Mouse (Mus musculus) MEL (cell line): Measurements from ENCODE around the gene Adamts9. TPM values are rescaled to one million over a fixed set of nuclear protein-coding genes. Genes with fewer than 3 reads are reported as not detected.

Experiments used
- DNase-seq: peaks from one replicate; pipeline ENCODE4 v3.0.0; 2011; ENCODE audit warnings: low read depth, low spot score
- H3K27ac ChIP-seq: 2 replicates; pipeline ENCODE4 v1.5.1; 2012; ENCODE audit warnings: low read depth, mild to moderate bottlenecking, control low read depth, low read length, moderate library complexity; ENCODE audit not compliant: control insufficient read depth
- H3K27me3 ChIP-seq, 2 experiments: fragments of 150-350 bp in 1 of 2; sonication (generic) in 1 of 2; 2 replicates each; pipeline ENCODE4 v1.6.1; 2012; ENCODE audit warnings: low read length in 2 of 2, mild to moderate bottlenecking in 2 of 2, improper control_type of control experiment in 1 of 2, moderate library complexity in 1 of 2; ENCODE audit not compliant: insufficient read depth in 2 of 2, control insufficient read depth in 1 of 2
- H3K36me3 ChIP-seq, 2 experiments: 2 replicates each; pipeline ENCODE4 v1.6.1; 2012 to 2014; ENCODE audit warnings: low read length in 2 of 2, improper control_type of control experiment in 1 of 2, inconsistent platforms in 1 of 2, mild to moderate bottlenecking in 1 of 2; ENCODE audit not compliant: insufficient read depth in 2 of 2, control insufficient read depth in 1 of 2
- H3K4me1 ChIP-seq, 2 experiments: fragments of 150-350 bp in 1 of 2; sonication (generic) in 1 of 2; 2 replicates each; pipeline ENCODE4 v1.6.1; 2012; ENCODE audit warnings: low read length in 2 of 2, improper control_type of control experiment in 1 of 2, mild to moderate bottlenecking in 1 of 2; ENCODE audit not compliant: insufficient read depth in 2 of 2, control insufficient read depth in 1 of 2
- H3K4me3 ChIP-seq, 2 experiments: fragments of 150-350 bp in 1 of 2; sonication (generic) in 1 of 2; 2 replicates each; pipeline ENCODE4 v1.5.1; 2012; ENCODE audit warnings: low read depth in 2 of 2, low read length in 2 of 2, mild to moderate bottlenecking in 2 of 2, moderate library complexity in 2 of 2, control low read depth in 1 of 2, improper control_type of control experiment in 1 of 2; ENCODE audit not compliant: control insufficient read depth in 1 of 2, insufficient read depth in 1 of 2
- H3K79me2 ChIP-seq: 2 replicates; pipeline ENCODE4 v1.6.1; 2012; ENCODE audit warnings: mild to moderate bottlenecking, low read length, moderate library complexity; ENCODE audit not compliant: control insufficient read depth, poor library complexity, insufficient read depth
- H3K9ac ChIP-seq: 2 replicates; pipeline ENCODE4 v1.6.1; 2012; ENCODE audit warnings: low read depth, mild to moderate bottlenecking, control low read depth, low read length, moderate library complexity; ENCODE audit not compliant: control insufficient read depth, poor library complexity, severe bottlenecking
- H3K9me3 ChIP-seq: fragments of 150-350 bp; sonication (generic); replicated peaks from 2 replicates; pipeline ENCODE4 v1.6.1; 2012; ENCODE audit warnings: mild to moderate bottlenecking, low read length, improper control_type of control experiment, moderate library complexity; ENCODE audit not compliant: insufficient read depth
- CHD2 ChIP-seq: IDR thresholded peaks from 2 replicates; pipeline ENCODE4 v1.6.1; 2011; ENCODE audit warnings: low read length, improper control_type of control experiment
- ETS1 ChIP-seq: IDR thresholded peaks from 2 replicates; pipeline ENCODE4 v1.6.1; 2012; ENCODE audit warnings: low read depth, mild to moderate bottlenecking, inconsistent platforms, low read length, improper control_type of control experiment, moderate library complexity
- GABPA ChIP-seq: IDR thresholded peaks from 2 replicates; pipeline ENCODE4 v1.6.1; 2012; ENCODE audit warnings: low read depth, mild to moderate bottlenecking, inconsistent platforms, low read length, improper control_type of control experiment, moderate library complexity
- HCFC1 ChIP-seq: IDR thresholded peaks from 2 replicates; pipeline ENCODE4 v1.6.1; 2012; ENCODE audit warnings: low read depth, mild to moderate bottlenecking, inconsistent platforms, low read length, improper control_type of control experiment, moderate library complexity
- MAFK ChIP-seq: IDR thresholded peaks from 2 replicates; pipeline ENCODE4 v1.6.1; 2011; ENCODE audit warnings: low read depth, mild to moderate bottlenecking, low read length, improper control_type of control experiment, borderline replicate concordance
- MEF2A ChIP-seq: IDR thresholded peaks from 2 replicates; pipeline ENCODE4 v1.6.1; 2014; ENCODE audit warnings: low read depth, mild to moderate bottlenecking, inconsistent platforms, low read length, improper control_type of control experiment; ENCODE audit not compliant: poor library complexity, insufficient replicate concordance, severe bottlenecking; ENCODE audit errors: extremely low read depth
- MXI1 ChIP-seq: IDR thresholded peaks from 2 replicates; pipeline ENCODE4 v1.6.1; 2011; ENCODE audit warnings: mild to moderate bottlenecking, low read depth, low read length, improper control_type of control experiment
- NELFE ChIP-seq: IDR thresholded peaks from 2 replicates; pipeline ENCODE4 v1.6.1; 2011; ENCODE audit warnings: low read depth, low read length, improper control_type of control experiment
- NRF1 ChIP-seq: IDR thresholded peaks from 2 replicates; pipeline ENCODE4 v1.6.1; 2014; ENCODE audit warnings: low read depth, mild to moderate bottlenecking, inconsistent platforms, low read length, improper control_type of control experiment, moderate library complexity; ENCODE audit not compliant: poor library complexity, insufficient read depth, severe bottlenecking
- POLR2A ChIP-seq, 2 experiments: IDR thresholded peaks; 2 replicates each; pipeline ENCODE4 v1.6.1; 2011 to 2012; ENCODE audit warnings: low read length in 2 of 2, mild to moderate bottlenecking in 2 of 2, control low read depth in 1 of 2, improper control_type of control experiment in 1 of 2, low read depth in 1 of 2, moderate library complexity in 1 of 2; ENCODE audit not compliant: control insufficient read depth in 1 of 2, insufficient read depth in 1 of 2, poor library complexity in 1 of 2
- POLR2AphosphoS2 ChIP-seq: IDR thresholded peaks from 2 replicates; pipeline ENCODE4 v1.6.1; 2011; ENCODE audit warnings: low read length, improper control_type of control experiment
- POLR2AphosphoS5 ChIP-seq: IDR thresholded peaks from 2 replicates; pipeline ENCODE4 v1.6.1; 2012; ENCODE audit warnings: low read depth, borderline replicate concordance, mild to moderate bottlenecking, inconsistent platforms, low read length, moderate library complexity, mixed read lengths
- RAD21 ChIP-seq: IDR thresholded peaks from 2 replicates; pipeline ENCODE4 v1.6.1; 2011; ENCODE audit warnings: mild to moderate bottlenecking, low read depth, low read length, improper control_type of control experiment
- RCOR1 ChIP-seq: IDR thresholded peaks from 2 replicates; pipeline ENCODE4 v1.6.1; 2012; ENCODE audit warnings: low read depth, mild to moderate bottlenecking, inconsistent platforms, low read length, improper control_type of control experiment
- SMC3 ChIP-seq: IDR thresholded peaks from 2 replicates; pipeline ENCODE4 v1.6.1; 2011; ENCODE audit warnings: low read depth, low read length, improper control_type of control experiment
- UBTF ChIP-seq: IDR thresholded peaks from 2 replicates; pipeline ENCODE4 v1.6.1; 2012; ENCODE audit warnings: low read depth, mild to moderate bottlenecking, inconsistent platforms, low read length, improper control_type of control experiment, moderate library complexity, borderline replicate concordance; ENCODE audit not compliant: insufficient read depth
- ZC3H11A ChIP-seq: IDR thresholded peaks from 2 replicates; pipeline ENCODE4 v1.6.1; 2012; ENCODE audit warnings: low read depth, mild to moderate bottlenecking, inconsistent platforms, low read length, improper control_type of control experiment
- ZMIZ1 ChIP-seq: IDR thresholded peaks from 2 replicates; pipeline ENCODE4 v1.6.1; 2012; ENCODE audit warnings: low read depth, mild to moderate bottlenecking, inconsistent platforms, low read length, improper control_type of control experiment, moderate library complexity
- polyA plus RNA-seq, 2 experiments: library from polyadenylated mRNA; stranded (reverse) in 1 of 2; unstranded in 1 of 2; fragments of >175 nt in 1 of 2; fragments of >200 nt in 1 of 2; gene quantifications; 2 replicates each; pipeline versions ENCODE4 v1.2.1 to v1.2.4; 2012; ENCODE audit warnings: low replicate concordance in 2 of 2, low read depth in 1 of 2; ENCODE audit not compliant: insufficient read length in 2 of 2, insufficient read depth in 1 of 2, missing spikeins in 1 of 2
- total RNA-seq: library from RNA; depleted of rRNA; stranded (reverse); fragments of 300-350 nt; gene quantifications from 2 replicates; pipeline ENCODE4 v1.2.3, GENCODE M21; 2012

Gene Adamts9
- total and polyA plus RNA-seq, 3 experiments: not detected

DNA sequence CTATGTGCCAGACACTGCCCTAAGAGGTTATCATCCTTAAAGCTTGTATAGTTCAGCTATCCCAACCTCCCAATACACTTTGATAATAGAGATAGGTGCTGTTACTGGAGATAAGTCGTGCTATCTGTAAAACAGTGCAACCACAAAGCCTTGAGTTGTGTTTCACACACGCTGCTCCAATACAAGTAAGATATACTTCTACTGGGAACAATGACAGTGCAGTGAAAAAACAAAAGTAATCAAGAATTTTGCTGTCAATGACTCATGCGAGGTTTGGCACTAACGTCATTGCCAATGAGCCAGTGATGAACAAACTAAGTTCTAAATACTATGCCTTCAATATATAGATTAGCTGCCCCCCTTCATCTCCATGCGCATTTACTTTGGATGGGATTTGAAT, 116.7 kb downstream of the Adamts9 start:
- H3K79me2 ChIP-seq: no peaks in the 10 kb centered on the region
- no peaks in the 10 kb centered on the region for H3K4me1 ChIP-seq
- H3K27ac ChIP-seq: no peak overlapping the region
- H3K9ac ChIP-seq: no peak overlapping the region
- no peak for DNase-seq
- no peaks in the 10 kb centered on the region for H3K9me3 ChIP-seq
- H3K4me3 ChIP-seq: no peak overlapping the region
- TF ChIP-seq MXI1: no peak
- no peak for TF ChIP-seq POLR2A (IDR thresholded peaks at IDR 0.05; ENCODE audit: control insufficient read depth in 1 of 2, insufficient read depth in 1 of 2, low read depth in 1 of 2, low read length in 2 of 2, poor library complexity in 1 of 2)
- no peak for TF ChIP-seq NELFE
- TF ChIP-seq MEF2A: no peak
- TF ChIP-seq CHD2: no peak
- TF ChIP-seq ZMIZ1: no peak
- TF ChIP-seq RCOR1: no peak
- no peak for TF ChIP-seq UBTF
- TF ChIP-seq MAFK: no peak
- H3K27me3 ChIP-seq: no peaks in the 10 kb centered on the region
- H3K36me3 ChIP-seq: no peaks in the 10 kb centered on the region

DNA sequence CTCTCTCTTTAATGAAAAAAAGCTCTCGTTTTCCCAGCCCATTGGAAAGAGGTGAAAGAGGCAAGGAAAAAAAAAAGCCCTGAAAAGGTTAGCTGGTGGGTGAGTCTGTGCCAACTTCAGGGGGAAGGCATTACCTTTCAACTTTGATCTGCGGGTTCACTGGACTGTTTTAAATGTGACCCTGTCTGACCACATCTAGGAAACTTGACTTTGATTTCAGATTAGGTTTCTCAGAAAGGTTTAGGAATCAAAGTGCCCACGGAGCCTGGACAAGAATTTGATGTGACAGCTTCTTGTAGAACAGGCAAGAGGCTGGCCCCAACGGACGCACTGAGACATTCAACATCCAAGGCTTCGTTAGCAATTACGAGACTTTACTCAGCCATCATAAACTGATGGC, 119.3 kb downstream of the Adamts9 start:
- no peak for TF ChIP-seq POLR2AphosphoS2
- no peak for TF ChIP-seq POLR2A (IDR thresholded peaks at IDR 0.05; ENCODE audit: control insufficient read depth in 1 of 2, insufficient read depth in 1 of 2, low read depth in 1 of 2, low read length in 2 of 2, poor library complexity in 1 of 2)
- no peak for TF ChIP-seq ZC3H11A
- no peak for TF ChIP-seq RAD21
- TF ChIP-seq SMC3: no peak
- no peak for TF ChIP-seq ETS1
- TF ChIP-seq POLR2AphosphoS5: no peak
- TF ChIP-seq GABPA: no peak
- no peak for TF ChIP-seq NRF1
- no peak for TF ChIP-seq HCFC1
- Histone ChIP-seq H3K4me1 (no peaks in the 10 kb centered on the region), H3K36me3 (no peaks in the 10 kb centered on the region), H3K79me2 (no peaks in the 10 kb centered on the region), H3K9me3 (no peaks in the 10 kb centered on the region), H3K27ac (no peak overlapping the region), H3K9ac (no peak overlapping the region), H3K4me3 (no peak overlapping the region), H3K27me3 (no peaks in the 10 kb centered on the region)
- no peak for DNase-seq
